Mouse (Mus musculus) CH12.LX (cell line): ENCODE results near the gene Cxcr5.

Experiments
- CHD2 ChIP-seq: IDR thresholded peaks from 2 replicates; pipeline ENCODE4 v1.6.1; 2011; ENCODE audit warnings: low read length, improper control_type of control experiment
- PAX5 ChIP-seq: IDR thresholded peaks from 2 replicates; pipeline ENCODE4 v1.6.1; 2012; ENCODE audit warnings: low read length, inconsistent platforms, mixed read lengths
- ZC3H11A ChIP-seq: IDR thresholded peaks from 2 replicates; pipeline ENCODE4 v1.6.1; 2012; ENCODE audit warnings: low read depth, mild to moderate bottlenecking, inconsistent platforms, low read length, improper control_type of control experiment

DNA sequence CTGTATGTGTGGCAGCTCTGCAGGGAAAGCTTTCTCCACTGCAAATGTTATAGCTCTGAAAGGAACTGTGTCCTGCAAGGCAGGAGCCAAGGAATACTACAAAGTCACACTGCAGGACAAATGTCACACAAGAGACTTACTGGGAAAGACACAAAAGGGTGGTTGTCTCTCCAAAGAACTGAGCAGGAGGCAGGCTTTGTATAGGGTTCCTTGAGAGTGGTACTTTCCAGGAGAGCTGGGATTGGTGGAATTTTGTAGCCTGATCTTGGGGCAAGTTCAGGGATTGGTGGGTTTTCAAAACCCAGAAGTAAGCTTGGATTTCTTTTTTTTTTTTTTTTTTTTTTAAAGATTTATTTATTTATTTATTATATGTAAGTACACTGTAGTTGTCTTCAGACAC, 27.4 kb upstream of the Cxcr5 start:
- no peak for TF ChIP-seq ZC3H11A
- TF ChIP-seq CHD2, result no peak
- no peak for TF ChIP-seq PAX5
